ENCODE assay signal across 8 mouse cellular contexts in the genomic region with DNA sequence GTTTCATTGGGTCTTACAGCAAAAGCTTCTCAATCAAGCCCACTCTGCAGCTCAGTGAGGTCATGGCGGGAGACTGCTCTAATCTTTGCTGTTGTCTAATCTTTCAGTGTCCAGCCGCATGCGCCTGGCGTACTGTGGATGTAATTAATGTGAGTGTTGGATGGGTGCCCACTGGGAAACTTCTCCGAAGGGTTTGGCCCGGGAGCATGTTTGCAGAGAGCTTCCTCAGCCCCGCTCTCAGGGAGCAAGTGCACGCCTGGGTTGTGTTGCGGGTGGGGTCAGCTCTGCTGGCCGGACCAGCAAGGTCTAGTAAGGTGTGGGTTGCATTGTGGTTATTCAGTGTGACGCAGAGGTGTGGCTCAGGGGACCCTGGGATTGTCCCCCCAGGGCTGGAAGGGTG. TPM values are rescaled to one million over a fixed set of nuclear protein-coding genes. Genes with fewer than 3 reads are reported as not detected.
DNase-seq lines count a peak whose midpoint lies in the region; ATAC-seq and TF ChIP-seq lines count a peak whose summit lies in the region.

No protein-coding gene starts in this region.

- H3K4me3 ChIP-seq in heart, embryonic 10.5 days = no peak overlapping the region
- H3K4me3 ChIP-seq in kidney, postnatal 0 days (replicated peaks; ENCODE audit: low read depth, low read length) = no peak overlapping the region

- no peaks in the 10 kb centered on the region for H3K9me3 ChIP-seq in heart, embryonic 10.5 days
- no peaks in the 10 kb centered on the region for H3K9me3 ChIP-seq in kidney, postnatal 0 days (replicated peaks; ENCODE audit: low read length)

- peaks cover 54% of the 10 kb centered on the region for H3K4me1 ChIP-seq in heart, embryonic 10.5 days
- H3K4me1 ChIP-seq in kidney, postnatal 0 days (replicated peaks; ENCODE audit: insufficient read depth, low read length) = peaks cover 61% of the 10 kb centered on the region

- TF ChIP-seq CTCF in kidney, postnatal 0 days (IDR thresholded peaks at IDR 0.05; ENCODE audit: low read depth) = no peak

- no peaks in the 10 kb centered on the region for H3K27me3 ChIP-seq in heart, embryonic 10.5 days (ENCODE audit: insufficient read depth, poor library complexity, severe bottlenecking)
- H3K27me3 ChIP-seq in kidney, postnatal 0 days (ENCODE audit: insufficient read depth, low read length) = no peaks in the 10 kb centered on the region

- peak; percentile 30; the same call in 1 of the 2 replicates for ATAC-seq in kidney, postnatal 0 days (replicated peaks; ENCODE audit: low FRiP score, low read depth)

- no peak overlapping the region for H3K9ac ChIP-seq in kidney, postnatal 0 days (ENCODE audit: low read depth, low read length)

- 0 out of 2 replicates have a peak overlapping the region, but pooled peaks have one; percentile 8 for H3K27ac ChIP-seq in heart, embryonic 10.5 days
- peak overlapping the region; percentile 54; the same call in 1 of the 2 replicates for H3K27ac ChIP-seq in kidney, postnatal 0 days

- DNase-seq in testis, postnatal 10 days (ENCODE audit: low spot score) = peak; percentile 67
- no peak for DNase-seq in testis, postnatal 14 days (ENCODE audit: low spot score)
- no peak for DNase-seq in heart, embryonic 10.5 days (ENCODE audit: low spot score)
- DNase-seq in kidney, postnatal 0 days (ENCODE audit: low spot score) = peak; percentile 87
- DNase-seq in retina, postnatal 7 days (ENCODE audit: low read depth, low spot score) = peak; percentile 40
- no peak for DNase-seq in thymus, adult 18-20 months
- no peak for DNase-seq in thymus, postnatal 4 days
- DNase-seq in right cerebral cortex, adult 2 months (ENCODE audit: low spot score in 2 of 2) = no peak

- H3K36me3 ChIP-seq in heart, embryonic 10.5 days = 0 out of 2 replicates have a peak, but pooled peaks cover 5% of the 10 kb centered on the region
- H3K36me3 ChIP-seq in kidney, postnatal 0 days (ENCODE audit: insufficient read depth, low read length) = no peaks in the 10 kb centered on the region

- no peak overlapping the region for H3K4me2 ChIP-seq in kidney, postnatal 0 days (ENCODE audit: low read length)

- 56% methylated on average over 11 of the region's 11 CpGs for WGBS in heart, embryonic 10.5 days
- WGBS in kidney, postnatal 0 days = 9% methylated on average over 11 of the region's 11 CpGs

RNA-seq across cellular contexts. Expression of a gene that starts 27.6 kb away (rescaled TPM):
- 14.8 and 20.8 TPM in 2 replicates for polyA plus RNA-seq in heart, embryonic 10.5 days (2016; fragmentation: Nextera tagmentation; extraction: Ambion mirVana)
- 14.8 and 15.3 TPM in 2 replicates for polyA plus RNA-seq in kidney, postnatal 0 days (2015; fragmentation: Nextera tagmentation; extraction: Ambion mirVana)

Comparison
In these comparisons a context has a peak if more than half of its experiments do, and no peak if none do; other contexts are left out.
1. DNase-seq: peak in testis, postnatal 10 days (single experiment), kidney, postnatal 0 days (single experiment) and retina, postnatal 7 days (single experiment); none in testis, postnatal 14 days (single experiment), heart, embryonic 10.5 days (single experiment), thymus, adult 18-20 months (0 of 2), thymus, postnatal 4 days (single experiment) and right cerebral cortex, adult 2 months (0 of 2).